Mouse (Mus musculus) MEL (cell line): Measurements from ENCODE around the gene Ppp1r1b. TPM values are rescaled to one million over a fixed set of nuclear protein-coding genes. Genes with fewer than 3 reads are reported as not detected.

ENCODE experiments used
- DNase-seq: peaks from one replicate; pipeline ENCODE4 v3.0.0; 2011; ENCODE audit warnings: low read depth, low spot score
- H3K27ac ChIP-seq: 2 replicates; pipeline ENCODE4 v1.5.1; 2012; ENCODE audit warnings: low read depth, mild to moderate bottlenecking, control low read depth, low read length, moderate library complexity; ENCODE audit not compliant: control insufficient read depth
- H3K27me3 ChIP-seq, 2 experiments: fragments of 150-350 bp in 1 of 2; sonication (generic) in 1 of 2; 2 replicates each; pipeline ENCODE4 v1.6.1; 2012; ENCODE audit warnings: low read length in 2 of 2, mild to moderate bottlenecking in 2 of 2, improper control_type of control experiment in 1 of 2, moderate library complexity in 1 of 2; ENCODE audit not compliant: insufficient read depth in 2 of 2, control insufficient read depth in 1 of 2
- H3K36me3 ChIP-seq, 2 experiments: 2 replicates each; pipeline ENCODE4 v1.6.1; 2012 to 2014; ENCODE audit warnings: low read length in 2 of 2, improper control_type of control experiment in 1 of 2, inconsistent platforms in 1 of 2, mild to moderate bottlenecking in 1 of 2; ENCODE audit not compliant: insufficient read depth in 2 of 2, control insufficient read depth in 1 of 2
- H3K4me1 ChIP-seq, 2 experiments: fragments of 150-350 bp in 1 of 2; sonication (generic) in 1 of 2; 2 replicates each; pipeline ENCODE4 v1.6.1; 2012; ENCODE audit warnings: low read length in 2 of 2, improper control_type of control experiment in 1 of 2, mild to moderate bottlenecking in 1 of 2; ENCODE audit not compliant: insufficient read depth in 2 of 2, control insufficient read depth in 1 of 2
- H3K4me3 ChIP-seq, 2 experiments: fragments of 150-350 bp in 1 of 2; sonication (generic) in 1 of 2; 2 replicates each; pipeline ENCODE4 v1.5.1; 2012; ENCODE audit warnings: low read depth in 2 of 2, low read length in 2 of 2, mild to moderate bottlenecking in 2 of 2, moderate library complexity in 2 of 2, control low read depth in 1 of 2, improper control_type of control experiment in 1 of 2; ENCODE audit not compliant: control insufficient read depth in 1 of 2, insufficient read depth in 1 of 2
- H3K79me2 ChIP-seq: 2 replicates; pipeline ENCODE4 v1.6.1; 2012; ENCODE audit warnings: mild to moderate bottlenecking, low read length, moderate library complexity; ENCODE audit not compliant: control insufficient read depth, poor library complexity, insufficient read depth
- H3K9ac ChIP-seq: 2 replicates; pipeline ENCODE4 v1.6.1; 2012; ENCODE audit warnings: low read depth, mild to moderate bottlenecking, control low read depth, low read length, moderate library complexity; ENCODE audit not compliant: control insufficient read depth, poor library complexity, severe bottlenecking
- H3K9me3 ChIP-seq: fragments of 150-350 bp; sonication (generic); replicated peaks from 2 replicates; pipeline ENCODE4 v1.6.1; 2012; ENCODE audit warnings: mild to moderate bottlenecking, low read length, improper control_type of control experiment, moderate library complexity; ENCODE audit not compliant: insufficient read depth
- BHLHE40 ChIP-seq: IDR thresholded peaks from 2 replicates; pipeline ENCODE4 v1.6.1; 2012; ENCODE audit warnings: low read depth, mild to moderate bottlenecking, inconsistent platforms, low read length, improper control_type of control experiment, borderline replicate concordance
- CHD1 ChIP-seq: IDR thresholded peaks from 2 replicates; pipeline ENCODE4 v1.6.1; 2012; ENCODE audit warnings: low read depth, mild to moderate bottlenecking, inconsistent platforms, low read length, improper control_type of control experiment
- CHD2 ChIP-seq: IDR thresholded peaks from 2 replicates; pipeline ENCODE4 v1.6.1; 2011; ENCODE audit warnings: low read length, improper control_type of control experiment
- CTCF ChIP-seq, 3 experiments: IDR thresholded peaks in 2 of 3; conservative IDR thresholded peaks in 1 of 3; 2 replicates each; pipeline ENCODE4 v1.5.1; 2011 to 2012; ENCODE audit warnings: low read length in 3 of 3, low read depth in 2 of 3, mild to moderate bottlenecking in 2 of 3, improper control_type of control experiment in 1 of 3, inconsistent platforms in 1 of 3, mixed read lengths in 1 of 3, moderate library complexity in 1 of 3; ENCODE audit not compliant: control insufficient read depth in 1 of 3, insufficient read depth in 1 of 3, poor library complexity in 1 of 3, severe bottlenecking in 1 of 3
- E2F4 ChIP-seq: IDR thresholded peaks from 2 replicates; pipeline ENCODE4 v1.6.1; 2011; ENCODE audit warnings: low read depth, low read length, improper control_type of control experiment, borderline replicate concordance
- ELF1 ChIP-seq: IDR thresholded peaks from 2 replicates; pipeline ENCODE4 v1.6.1; 2014; ENCODE audit warnings: low read depth, mild to moderate bottlenecking, inconsistent platforms, low read length, improper control_type of control experiment, moderate library complexity
- EP300 ChIP-seq, 2 experiments: IDR thresholded peaks; 2 replicates each; pipeline ENCODE4 v1.6.1; 2011; ENCODE audit warnings: improper control_type of control experiment in 2 of 2, low read length in 2 of 2, low read depth in 1 of 2, mild to moderate bottlenecking in 1 of 2
- ETS1 ChIP-seq: IDR thresholded peaks from 2 replicates; pipeline ENCODE4 v1.6.1; 2012; ENCODE audit warnings: low read depth, mild to moderate bottlenecking, inconsistent platforms, low read length, improper control_type of control experiment, moderate library complexity
- GABPA ChIP-seq: IDR thresholded peaks from 2 replicates; pipeline ENCODE4 v1.6.1; 2012; ENCODE audit warnings: low read depth, mild to moderate bottlenecking, inconsistent platforms, low read length, improper control_type of control experiment, moderate library complexity
- GATA1 ChIP-seq: IDR thresholded peaks from 2 replicates; pipeline ENCODE4 v1.6.1; 2011; ENCODE audit warnings: low read depth, low read length, improper control_type of control experiment
- HCFC1 ChIP-seq: IDR thresholded peaks from 2 replicates; pipeline ENCODE4 v1.6.1; 2012; ENCODE audit warnings: low read depth, mild to moderate bottlenecking, inconsistent platforms, low read length, improper control_type of control experiment, moderate library complexity
- KAT2A ChIP-seq: conservative IDR thresholded peaks from 2 replicates; pipeline ENCODE4 v1.6.1; 2012; ENCODE audit warnings: low read depth, low read length, improper control_type of control experiment, inconsistent platforms
- MAFK ChIP-seq: IDR thresholded peaks from 2 replicates; pipeline ENCODE4 v1.6.1; 2011; ENCODE audit warnings: low read depth, mild to moderate bottlenecking, low read length, improper control_type of control experiment, borderline replicate concordance
- MAX ChIP-seq: IDR thresholded peaks from 2 replicates; pipeline ENCODE4 v1.6.1; 2011; ENCODE audit warnings: low read length, improper control_type of control experiment
- MAZ ChIP-seq: IDR thresholded peaks from 2 replicates; pipeline ENCODE4 v1.6.1; 2012; ENCODE audit warnings: low read depth, mild to moderate bottlenecking, inconsistent platforms, low read length, improper control_type of control experiment
- MEF2A ChIP-seq: IDR thresholded peaks from 2 replicates; pipeline ENCODE4 v1.6.1; 2014; ENCODE audit warnings: low read depth, mild to moderate bottlenecking, inconsistent platforms, low read length, improper control_type of control experiment; ENCODE audit not compliant: poor library complexity, insufficient replicate concordance, severe bottlenecking; ENCODE audit errors: extremely low read depth
- MXI1 ChIP-seq: IDR thresholded peaks from 2 replicates; pipeline ENCODE4 v1.6.1; 2011; ENCODE audit warnings: mild to moderate bottlenecking, low read depth, low read length, improper control_type of control experiment
- MYB ChIP-seq: IDR thresholded peaks from 2 replicates; pipeline ENCODE4 v1.6.1; 2011; ENCODE audit warnings: mild to moderate bottlenecking, low read depth, low read length, improper control_type of control experiment
- MYC ChIP-seq: IDR thresholded peaks from 2 replicates; pipeline ENCODE4 v1.6.1; 2011; ENCODE audit warnings: low read depth, mild to moderate bottlenecking, low read length, improper control_type of control experiment, moderate library complexity
- NELFE ChIP-seq: IDR thresholded peaks from 2 replicates; pipeline ENCODE4 v1.6.1; 2011; ENCODE audit warnings: low read depth, low read length, improper control_type of control experiment
- POLR2A ChIP-seq, 2 experiments: IDR thresholded peaks; 2 replicates each; pipeline ENCODE4 v1.6.1; 2011 to 2012; ENCODE audit warnings: low read length in 2 of 2, mild to moderate bottlenecking in 2 of 2, control low read depth in 1 of 2, improper control_type of control experiment in 1 of 2, low read depth in 1 of 2, moderate library complexity in 1 of 2; ENCODE audit not compliant: control insufficient read depth in 1 of 2, insufficient read depth in 1 of 2, poor library complexity in 1 of 2
- POLR2AphosphoS2 ChIP-seq: IDR thresholded peaks from 2 replicates; pipeline ENCODE4 v1.6.1; 2011; ENCODE audit warnings: low read length, improper control_type of control experiment
- RAD21 ChIP-seq: IDR thresholded peaks from 2 replicates; pipeline ENCODE4 v1.6.1; 2011; ENCODE audit warnings: mild to moderate bottlenecking, low read depth, low read length, improper control_type of control experiment
- RCOR1 ChIP-seq: IDR thresholded peaks from 2 replicates; pipeline ENCODE4 v1.6.1; 2012; ENCODE audit warnings: low read depth, mild to moderate bottlenecking, inconsistent platforms, low read length, improper control_type of control experiment
- SIN3A ChIP-seq: IDR thresholded peaks from 2 replicates; pipeline ENCODE4 v1.6.1; 2012; ENCODE audit warnings: low read length, improper control_type of control experiment, inconsistent platforms
- SMC3 ChIP-seq: IDR thresholded peaks from 2 replicates; pipeline ENCODE4 v1.6.1; 2011; ENCODE audit warnings: low read depth, low read length, improper control_type of control experiment
- TAL1 ChIP-seq: IDR thresholded peaks from 2 replicates; pipeline ENCODE4 v1.6.1; 2012; ENCODE audit warnings: mild to moderate bottlenecking, inconsistent platforms, low read length, moderate library complexity, mixed read lengths
- TBP ChIP-seq: IDR thresholded peaks from 2 replicates; pipeline ENCODE4 v1.8.0; 2011; ENCODE audit warnings: low read depth, low read length, improper control_type of control experiment
- TCF12 ChIP-seq: IDR thresholded peaks from 2 replicates; pipeline ENCODE4 v1.6.1; 2014; ENCODE audit warnings: low read depth, mild to moderate bottlenecking, inconsistent platforms, low read length, improper control_type of control experiment, moderate library complexity
- UBTF ChIP-seq: IDR thresholded peaks from 2 replicates; pipeline ENCODE4 v1.6.1; 2012; ENCODE audit warnings: low read depth, mild to moderate bottlenecking, inconsistent platforms, low read length, improper control_type of control experiment, moderate library complexity, borderline replicate concordance; ENCODE audit not compliant: insufficient read depth
- USF1 ChIP-seq: IDR thresholded peaks from 2 replicates; pipeline ENCODE4 v1.6.1; 2014; ENCODE audit warnings: low read depth, mild to moderate bottlenecking, inconsistent platforms, low read length, improper control_type of control experiment, moderate library complexity
- ZC3H11A ChIP-seq: IDR thresholded peaks from 2 replicates; pipeline ENCODE4 v1.6.1; 2012; ENCODE audit warnings: low read depth, mild to moderate bottlenecking, inconsistent platforms, low read length, improper control_type of control experiment
- ZKSCAN1 ChIP-seq: IDR thresholded peaks from 2 replicates; pipeline ENCODE4 v1.6.1; 2012; ENCODE audit warnings: low read depth, mild to moderate bottlenecking, inconsistent platforms, low read length, improper control_type of control experiment, moderate library complexity
- ZMIZ1 ChIP-seq: IDR thresholded peaks from 2 replicates; pipeline ENCODE4 v1.6.1; 2012; ENCODE audit warnings: low read depth, mild to moderate bottlenecking, inconsistent platforms, low read length, improper control_type of control experiment, moderate library complexity
- ZNF384 ChIP-seq: IDR thresholded peaks from 2 replicates; pipeline ENCODE4 v1.6.1; 2012; ENCODE audit warnings: low read depth, mild to moderate bottlenecking, inconsistent platforms, low read length, improper control_type of control experiment
- polyA plus RNA-seq, 2 experiments: library from polyadenylated mRNA; stranded (reverse) in 1 of 2; unstranded in 1 of 2; fragments of >175 nt in 1 of 2; fragments of >200 nt in 1 of 2; gene quantifications; 2 replicates each; pipeline versions ENCODE4 v1.2.1 to v1.2.4; 2012; ENCODE audit warnings: low replicate concordance in 2 of 2, low read depth in 1 of 2; ENCODE audit not compliant: insufficient read length in 2 of 2, insufficient read depth in 1 of 2, missing spikeins in 1 of 2
- total RNA-seq: library from RNA; depleted of rRNA; stranded (reverse); fragments of 300-350 nt; gene quantifications from 2 replicates; pipeline ENCODE4 v1.2.3, GENCODE M21; 2012; rRNA removed

Ppp1r1b gene
- total RNA-seq, result 25.4 and 35.2 TPM in 2 replicates
- polyA plus RNA-seq, result 100 to 1,000 TPM in 1 of 2 experiments, not detected in 1; 114 TPM

GRCm38 (mm10) chr11:98348083-98348961, at the start of gene Ppp1r1b:
Ppp1r1b (plus strand) TSS chr11:98348404.
- Histone ChIP-seq H3K9me3 (no peaks in the 10 kb centered on the region), H3K4me1 (peaks cover 4 to 23% of the 10 kb centered on the region in 2 experiments; a peak in 3 of 4 replicates), H3K36me3 (peaks cover 0 to 8% of the 10 kb centered on the region in 2 experiments; a peak in 2 of 4 replicates)
- peak; percentile 97 for DNase-seq
- peak; percentile 22; the same call in 1 of the 2 replicates for TF ChIP-seq E2F4
- no peak for TF ChIP-seq MYB
- peak; percentile 85; the same call in 1 of the 2 replicates for TF ChIP-seq POLR2AphosphoS2
- TF ChIP-seq TCF12, result peak; percentile 64; the same call in 1 of the 2 replicates
- peak; percentile 40; the same call in 1 of the 2 replicates for TF ChIP-seq ETS1
- TF ChIP-seq TAL1, result no peak
- no peak for TF ChIP-seq CTCF (IDR thresholded peaks at IDR 0.05 in 2 of 3, conservative IDR thresholded peaks at IDR 0.05 in 1 of 3; ENCODE audit: control insufficient read depth in 1 of 3, insufficient read depth in 1 of 3, low read depth in 2 of 3, low read length in 3 of 3, poor library complexity in 1 of 3, severe bottlenecking in 1 of 3)
- peak; percentile 96 for TF ChIP-seq ZMIZ1
- no peak for TF ChIP-seq MEF2A
- peak; percentile 91 for TF ChIP-seq NELFE
- no peak for TF ChIP-seq USF1
- TF ChIP-seq MXI1, result peak; percentile 78
- TF ChIP-seq UBTF, result peak; percentile 88; the same call in 1 of the 2 replicates
- no peak for TF ChIP-seq SMC3
- peak; percentile 90 for TF ChIP-seq MAZ
- no peak for TF ChIP-seq ZC3H11A
- TF ChIP-seq GABPA, result no peak
- TF ChIP-seq ELF1, result no peak
- TF ChIP-seq CHD2, result no peak
- TF ChIP-seq MAFK, result no peak
- TF ChIP-seq MAX, result peak; percentile 72
- no peak for TF ChIP-seq GATA1
- TF ChIP-seq EP300 (IDR thresholded peaks at IDR 0.05; ENCODE audit: low read depth in 1 of 2, low read length in 2 of 2), result peak; percentile 10 to 42; a peak in 1 of 4 replicates
- TF ChIP-seq RAD21, result no peak
- no peak for TF ChIP-seq ZNF384
- no peak for TF ChIP-seq ZKSCAN1
- peak; percentile 38; the same call in 1 of the 2 replicates for TF ChIP-seq BHLHE40
- TF ChIP-seq KAT2A, result no peak; the same call in 1 of the 2 replicates
- peak; percentile 79 for TF ChIP-seq SIN3A
- TF ChIP-seq POLR2A (IDR thresholded peaks at IDR 0.05; ENCODE audit: control insufficient read depth in 1 of 2, insufficient read depth in 1 of 2, low read depth in 1 of 2, low read length in 2 of 2, poor library complexity in 1 of 2), result peak; percentile 95 to 96
- TF ChIP-seq RCOR1, result no peak
- TF ChIP-seq HCFC1, result peak; percentile 71; the same call in 1 of the 2 replicates
- no peak; the same call in 1 of the 2 replicates for TF ChIP-seq CHD1
- no peak for TF ChIP-seq MYC
- peak; percentile 77 for TF ChIP-seq TBP
- TF ChIP-seq, all 39 proteins: peak for 16
- peak within 1 kb of the TSS; percentile 85 to 97 for H3K4me3 ChIP-seq
- peaks cover 5% of the 10 kb centered on the region for H3K79me2 ChIP-seq
- H3K27me3 ChIP-seq, result no peaks in the 10 kb centered on the region
- peak within 1 kb of the TSS; percentile 94 for H3K9ac ChIP-seq
- H3K27ac ChIP-seq, result peak within 1 kb of the TSS; percentile 61
